Mouse (Mus musculus) cerebellum, adult 11 months (tissue): ENCODE measurements around the gene Gm5771.
"Not testable (repeated sequence)": the region's sequence is repeated elsewhere in the genome, so short reads cannot be mapped to it uniquely, and the experiment has no call there.

Experiments used
- DNase-seq: peaks from one replicate; pipeline ENCODE4 v3.0.0; 2022

The Gm5771 gene

DNA sequence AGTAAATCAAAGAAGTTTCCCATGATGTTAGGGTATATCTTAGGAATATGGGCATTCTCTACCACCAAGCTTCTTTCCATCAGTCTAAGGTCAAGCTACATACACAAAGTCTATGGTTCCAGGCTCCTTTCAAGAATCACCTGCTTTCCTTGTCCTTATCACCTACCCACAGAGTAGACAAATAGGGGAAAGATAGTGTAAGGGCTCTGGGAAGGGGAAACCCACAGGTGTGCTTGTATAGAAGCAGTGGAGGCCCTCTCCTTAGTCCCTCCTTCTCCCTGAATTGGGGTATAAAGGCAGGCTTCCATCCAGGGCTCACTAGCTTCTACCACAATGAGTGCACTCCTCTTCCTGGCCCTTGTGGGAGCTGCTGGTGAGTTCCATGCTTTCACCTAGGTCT is at the start of gene Gm5771:
TSS of gene Gm5771 (plus strand) at position 301 of the 400 bp plus-strand sequence.
- not testable (repeated sequence) for DNase-seq

DNA sequence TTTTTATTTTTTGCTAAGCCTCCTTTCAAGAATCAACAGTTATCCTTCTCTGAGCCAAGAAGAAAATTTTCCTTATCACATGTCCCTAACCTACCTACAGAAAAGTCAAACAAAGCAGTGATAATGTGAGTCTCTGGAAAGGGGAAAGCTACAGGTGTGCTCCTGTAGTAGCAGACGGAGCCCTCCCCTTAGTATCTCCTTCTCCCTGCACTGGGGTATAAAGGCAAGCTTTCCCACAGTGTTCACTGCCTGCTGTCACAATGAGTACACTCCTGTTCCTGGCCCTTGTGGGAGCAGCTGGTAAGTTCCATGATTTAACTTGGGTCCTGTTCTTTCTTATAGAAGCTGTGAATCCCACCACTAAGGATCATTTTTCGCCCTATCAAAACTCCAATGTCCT is 38.2 kb upstream of the Gm5771 start, which contains the start of gene Try10:
TSS of gene Try10 (plus strand) at position 174 of the 400 bp plus-strand sequence.
- DNase-seq, result no peak

DNA sequence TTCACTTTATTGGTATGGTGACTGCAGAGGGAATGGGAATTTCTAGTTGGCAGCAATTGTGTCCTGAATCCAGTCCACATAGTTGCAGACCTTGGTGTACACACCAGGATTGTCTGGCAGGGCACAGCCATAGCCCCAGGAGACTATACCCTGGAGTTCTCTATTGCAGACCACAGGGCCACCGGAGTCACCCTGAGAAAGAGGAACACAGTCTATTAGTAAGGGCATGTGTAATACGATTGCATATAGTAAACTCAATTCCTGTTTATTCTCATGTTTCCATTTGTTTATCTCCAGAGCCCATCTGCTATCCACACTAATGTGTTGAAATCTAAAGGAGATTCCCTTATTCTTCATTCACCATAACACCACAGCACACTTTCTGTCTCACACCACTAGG is 18.4 kb upstream of the Gm5771 start:
- not testable (repeated sequence) for DNase-seq

DNA sequence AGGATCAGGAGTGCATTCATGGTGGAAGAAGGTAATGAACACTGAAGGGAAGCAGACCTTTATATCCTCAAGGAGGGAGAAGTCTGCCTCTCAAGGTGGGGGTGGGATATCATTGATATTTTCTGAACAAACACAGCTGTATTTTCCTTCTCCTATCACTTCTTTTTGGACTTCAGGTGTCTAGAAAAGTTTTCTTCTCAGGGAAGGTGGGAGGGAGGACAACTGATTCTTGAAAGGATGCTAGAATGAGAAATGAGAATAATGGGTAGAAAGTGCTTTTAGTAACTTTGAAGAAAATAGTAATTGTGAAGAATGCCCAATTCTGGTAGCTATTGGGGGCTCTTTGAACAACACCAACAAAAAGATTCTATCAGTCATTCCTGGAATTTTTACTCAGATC is 14.6 kb upstream of the Gm5771 start, which contains the start of gene Prss3:
TSS of gene Prss3 (minus strand) at position 101 of the 400 bp plus-strand sequence.
- DNase-seq, result not testable (repeated sequence)

DNA sequence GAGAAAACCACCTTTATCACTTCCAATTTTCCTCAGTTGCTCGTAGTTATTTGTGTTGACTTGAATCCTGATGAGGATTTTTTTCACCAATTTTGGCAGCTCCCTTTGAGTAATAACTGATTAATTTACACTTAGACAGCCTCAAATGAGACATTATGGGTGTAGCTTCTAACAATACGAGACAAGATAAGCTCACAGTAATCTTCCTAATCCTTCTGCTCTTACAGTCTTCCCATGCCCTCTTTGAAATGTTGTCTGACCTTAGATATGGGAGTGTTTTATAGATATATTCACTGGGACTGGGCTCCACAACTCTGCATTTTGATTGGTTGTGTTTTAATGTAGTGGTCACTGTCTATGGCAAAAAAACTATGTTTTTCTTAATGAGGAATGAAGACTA is 5.4 kb upstream of the Gm5771 start:
- no peak for DNase-seq

DNA sequence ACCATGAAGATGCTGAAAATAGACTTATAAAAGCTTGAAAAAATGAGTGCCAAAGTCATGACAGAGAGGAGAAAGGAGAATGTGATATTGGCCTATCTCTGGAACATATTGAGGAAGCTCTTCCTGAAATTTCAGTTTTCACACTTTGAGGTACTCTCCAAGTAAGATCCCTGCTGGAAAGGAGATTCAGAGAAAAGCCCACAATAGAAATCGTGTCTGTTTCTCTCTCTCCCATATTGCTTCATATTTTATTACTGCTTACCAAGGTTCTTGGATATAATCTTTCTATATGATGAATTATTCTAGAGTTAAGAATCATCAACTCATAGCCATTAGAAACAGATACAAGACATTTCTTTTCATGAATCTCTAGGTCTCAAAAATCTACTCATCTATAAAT is 516 bp upstream of the Gm5771 start:
- not testable (repeated sequence) for DNase-seq

DNA sequence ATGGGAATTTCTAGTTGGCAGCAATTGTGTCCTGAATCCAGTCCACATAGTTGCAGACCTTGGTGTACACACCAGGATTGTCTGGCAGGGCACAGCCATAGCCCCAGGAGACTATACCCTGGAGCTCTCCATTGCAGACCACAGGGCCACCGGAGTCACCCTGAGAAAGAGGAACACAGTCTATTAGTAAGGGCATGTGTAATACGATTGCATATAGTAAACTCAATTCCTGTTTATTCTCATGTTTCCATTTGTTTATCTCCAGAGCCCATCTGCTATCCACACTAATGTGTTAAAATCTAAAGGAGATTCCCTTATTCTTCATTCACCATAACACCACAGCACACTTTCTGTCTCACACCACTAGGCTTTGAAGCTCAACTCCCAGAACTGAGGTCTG is 50.1 kb downstream of the Gm5771 start:
- DNase-seq, result not testable (repeated sequence)

DNA sequence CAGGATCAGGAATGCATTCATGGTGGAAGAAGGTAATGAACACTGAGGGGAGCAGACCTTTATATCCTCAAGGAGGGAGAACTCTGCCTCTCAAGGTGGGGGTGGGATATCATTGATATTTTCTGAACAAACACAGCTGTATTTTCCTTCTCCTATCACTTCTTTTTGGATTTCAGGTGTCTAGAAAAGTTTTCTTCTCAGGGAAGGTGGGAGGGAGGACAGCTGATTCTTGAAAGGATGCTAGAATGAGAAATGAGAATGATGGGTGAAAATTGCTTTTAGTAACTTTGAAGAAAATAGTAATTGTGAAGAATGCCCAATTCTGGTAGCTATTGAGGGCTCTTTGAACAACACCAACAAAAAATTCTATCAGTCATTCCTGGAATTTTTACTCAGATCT is 53.9 kb downstream of the Gm5771 start, which contains the start of gene Gm10334:
TSS of gene Gm10334 (minus strand) at position 101 of the 400 bp plus-strand sequence.
- DNase-seq, result not testable (repeated sequence)
